Mouse (Mus musculus): ENCODE measurements around the gene Bcor. TPM values are rescaled to one million over a fixed set of nuclear protein-coding genes. Genes with fewer than 3 reads are reported as not detected.

Bcor gene
- polyA plus RNA-seq (2017; shearing (Covaris generic)): 29.1 TPM

DNA sequence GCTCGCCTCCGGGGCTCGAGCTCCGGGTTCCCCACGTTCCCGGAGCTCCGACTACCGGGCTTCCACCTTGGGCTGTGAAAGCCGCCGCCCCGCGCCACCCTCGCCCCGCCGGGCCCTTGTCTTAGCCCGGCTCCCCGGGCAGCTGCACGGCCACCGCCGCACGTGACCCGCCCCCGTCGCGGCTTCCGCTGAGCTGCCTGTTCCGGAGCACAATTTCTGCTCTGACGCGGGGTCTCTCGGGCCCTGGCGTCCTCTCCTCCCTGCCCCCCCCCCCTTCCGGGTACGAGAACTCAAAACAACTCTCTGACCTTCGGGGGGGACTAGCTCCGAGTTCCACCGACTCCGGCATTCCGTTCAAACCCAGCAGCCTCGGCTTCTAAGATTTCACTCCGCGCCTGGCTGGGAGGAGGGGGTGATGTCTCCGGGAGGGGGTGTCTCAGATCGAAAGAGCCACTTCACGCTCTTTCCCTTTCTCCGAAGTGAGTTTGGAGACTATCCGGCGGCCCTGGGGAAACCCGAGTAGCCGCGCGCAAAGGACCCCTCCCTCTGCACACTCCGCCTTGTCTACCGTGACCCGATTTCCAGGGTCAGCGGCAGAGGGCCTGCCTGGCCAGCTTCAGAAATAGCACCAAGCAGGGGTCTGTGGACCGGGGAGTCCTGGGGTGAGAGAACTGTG, at the start of gene Bcor:
Gene Bcor, minus strand, starts transcription at position 375 of the 676 bp plus-strand sequence.

Data from CD4-positive, CD25-positive, alpha-beta regulatory T cell, adult 9 weeks (primary cell).